Mouse (Mus musculus): ENCODE measurements around the gene Pced1a. TPM values are rescaled to one million over a fixed set of nuclear protein-coding genes. Genes with fewer than 3 reads are reported as not detected.
"Not testable (repeated sequence)": the region's sequence is repeated elsewhere in the genome, so short reads cannot be mapped to it uniquely, and the experiment has no call there.

Gene Pced1a
- polyA plus RNA-seq, 1 experiment from 2014 or later = 10.1 TPM

- H3K4me2 ChIP-seq (ENCODE audit: low read length) = no peak overlapping the region
- ATAC-seq (replicated peaks; ENCODE audit: low FRiP score, low TSS enrichment, low read depth) (no peak), DNase-seq (ENCODE audit: low spot score) (no peak)
- WGBS = 81% methylated on average over 11 of the region's 11 CpGs
- no peak overlapping the region for H3K4me3 ChIP-seq (ENCODE audit: low read depth, low read length)
- no peak overlapping the region for H3K9ac ChIP-seq (ENCODE audit: low read length)
- H3K27ac ChIP-seq (ENCODE audit: low read depth) = no peak overlapping the region
- no peaks in the 10 kb centered on the region for H3K27me3 ChIP-seq (replicated peaks; ENCODE audit: control insufficient read depth, insufficient read depth, low read length)
- H3K36me3 ChIP-seq (ENCODE audit: control insufficient read depth, insufficient read depth, low read length) = peaks cover 36% of the 10 kb centered on the region
- no peaks in the 10 kb centered on the region for H3K9me3 ChIP-seq (ENCODE audit: control insufficient read depth, low read length)
- no peaks in the 10 kb centered on the region for H3K4me1 ChIP-seq (replicated peaks; ENCODE audit: control insufficient read depth, insufficient read depth, low read length)
Observed at GRCm38 (mm10) chr2:130390993-130391625, 33.4 kb downstream of the Pced1a start.

GRCm38 (mm10) chr2:130388796-130389195, 35.7 kb downstream of the Pced1a start:
- H3K36me3 ChIP-seq (ENCODE audit: control insufficient read depth, insufficient read depth, low read length) = peaks cover 23% of the 10 kb centered on the region
- H3K4me3 ChIP-seq (ENCODE audit: low read depth, low read length) = no peak overlapping the region
- WGBS = 77% methylated on average over 2 of the region's 2 CpGs
- H3K4me1 ChIP-seq (replicated peaks; ENCODE audit: control insufficient read depth, insufficient read depth, low read length) = no peaks in the 10 kb centered on the region
- peaks cover 3% of the 10 kb centered on the region; the same call in 1 of the 2 replicates for H3K9me3 ChIP-seq (ENCODE audit: control insufficient read depth, low read length)
- no peak for DNase-seq (ENCODE audit: low spot score)
- H3K27ac ChIP-seq (ENCODE audit: low read depth) = no peak overlapping the region
- H3K4me2 ChIP-seq (ENCODE audit: low read length) = no peak overlapping the region
- no peaks in the 10 kb centered on the region for H3K27me3 ChIP-seq (replicated peaks; ENCODE audit: control insufficient read depth, insufficient read depth, low read length)
- H3K9ac ChIP-seq (ENCODE audit: low read length) = no peak overlapping the region
- no peak for ATAC-seq (replicated peaks; ENCODE audit: low FRiP score, low TSS enrichment, low read depth)

- Histone ChIP-seq H3K27ac (ENCODE audit: low read depth) (no peak overlapping the region), H3K4me3 (ENCODE audit: low read depth, low read length) (no peak overlapping the region), H3K9me3 (ENCODE audit: control insufficient read depth, low read length) (peaks cover 3% of the 10 kb centered on the region; the same call in 1 of the 2 replicates), H3K36me3 (ENCODE audit: control insufficient read depth, insufficient read depth, low read length) (peaks cover 7% of the 10 kb centered on the region), H3K27me3 (replicated peaks; ENCODE audit: control insufficient read depth, insufficient read depth, low read length) (no peaks in the 10 kb centered on the region), H3K4me1 (replicated peaks; ENCODE audit: control insufficient read depth, insufficient read depth, low read length) (no peaks in the 10 kb centered on the region), H3K9ac (ENCODE audit: low read length) (no peak overlapping the region), H3K4me2 (ENCODE audit: low read length) (no peak overlapping the region)
- WGBS = 92% methylated on average over 1 of the region's 1 CpGs
- ATAC-seq (replicated peaks; ENCODE audit: low FRiP score, low TSS enrichment, low read depth) (no peak), DNase-seq (ENCODE audit: low spot score) (no peak)
Observed at GRCm38 (mm10) chr2:130386212-130386611, 38.3 kb downstream of the Pced1a start.

- ATAC-seq (replicated peaks; ENCODE audit: low FRiP score, low TSS enrichment, low read depth) = no peak
Observed at GRCm38 (mm10) chr2:130383895-130384294, 40.6 kb downstream of the Pced1a start.

GRCm38 (mm10) chr2:130383205-130383604, 41.3 kb downstream of the Pced1a start:
- H3K9me3 ChIP-seq (ENCODE audit: control insufficient read depth, low read length) = peaks cover 3% of the 10 kb centered on the region; the same call in 1 of the 2 replicates
- H3K4me3 ChIP-seq (ENCODE audit: low read depth, low read length) = no peak overlapping the region
- no peak overlapping the region for H3K9ac ChIP-seq (ENCODE audit: low read length)
- H3K4me2 ChIP-seq (ENCODE audit: low read length) = no peak overlapping the region
- ATAC-seq (replicated peaks; ENCODE audit: low FRiP score, low TSS enrichment, low read depth) = no peak
- H3K36me3 ChIP-seq (ENCODE audit: control insufficient read depth, insufficient read depth, low read length) = no peaks in the 10 kb centered on the region
- 61% methylated on average over 3 of the region's 3 CpGs for WGBS
- no peak overlapping the region for H3K27ac ChIP-seq (ENCODE audit: low read depth)
- no peaks in the 10 kb centered on the region for H3K4me1 ChIP-seq (replicated peaks; ENCODE audit: control insufficient read depth, insufficient read depth, low read length)
- H3K27me3 ChIP-seq (replicated peaks; ENCODE audit: control insufficient read depth, insufficient read depth, low read length) = no peaks in the 10 kb centered on the region
- DNase-seq (ENCODE audit: low spot score) = no peak

More at GRCm38 (mm10) chr2:130383895-130384294, 40.6 kb downstream of the Pced1a start:
- no peak for DNase-seq (ENCODE audit: low spot score)
- Histone ChIP-seq H3K27ac (ENCODE audit: low read depth) (no peak overlapping the region), H3K36me3 (ENCODE audit: control insufficient read depth, insufficient read depth, low read length) (no peaks in the 10 kb centered on the region), H3K4me2 (ENCODE audit: low read length) (no peak overlapping the region), H3K27me3 (replicated peaks; ENCODE audit: control insufficient read depth, insufficient read depth, low read length) (no peaks in the 10 kb centered on the region), H3K4me1 (replicated peaks; ENCODE audit: control insufficient read depth, insufficient read depth, low read length) (no peaks in the 10 kb centered on the region), H3K4me3 (ENCODE audit: low read depth, low read length) (no peak overlapping the region), H3K9me3 (ENCODE audit: control insufficient read depth, low read length) (peaks cover 3% of the 10 kb centered on the region; the same call in 1 of the 2 replicates), H3K9ac (ENCODE audit: low read length) (no peak overlapping the region)
- WGBS = 74% methylated on average over 6 of the region's 6 CpGs

GRCm38 (mm10) chr2:130374951-130375350, 49.5 kb downstream of the Pced1a start:
- H3K4me2 ChIP-seq (ENCODE audit: low read length) = no peak overlapping the region
- ATAC-seq (replicated peaks; ENCODE audit: low FRiP score, low TSS enrichment, low read depth) (no peak), DNase-seq (ENCODE audit: low spot score) (no peak)
- no peak overlapping the region for H3K27ac ChIP-seq (ENCODE audit: low read depth)
- no peaks in the 10 kb centered on the region for H3K27me3 ChIP-seq (replicated peaks; ENCODE audit: control insufficient read depth, insufficient read depth, low read length)
- no peak overlapping the region for H3K9ac ChIP-seq (ENCODE audit: low read length)
- H3K36me3 ChIP-seq (ENCODE audit: control insufficient read depth, insufficient read depth, low read length) = no peaks in the 10 kb centered on the region
- WGBS = 78% methylated on average over 4 of the region's 4 CpGs
- no peak overlapping the region for H3K4me3 ChIP-seq (ENCODE audit: low read depth, low read length)
- no peaks in the 10 kb centered on the region for H3K4me1 ChIP-seq (replicated peaks; ENCODE audit: control insufficient read depth, insufficient read depth, low read length)
- H3K9me3 ChIP-seq (ENCODE audit: control insufficient read depth, low read length) = no peaks in the 10 kb centered on the region

- not testable (repeated sequence) for H3K27me3 ChIP-seq (replicated peaks; ENCODE audit: control insufficient read depth, insufficient read depth, low read length); H3K36me3 ChIP-seq (ENCODE audit: control insufficient read depth, insufficient read depth, low read length); DNase-seq (ENCODE audit: low spot score); H3K4me2 ChIP-seq (ENCODE audit: low read length); H3K9ac ChIP-seq (ENCODE audit: low read length); H3K4me3 ChIP-seq (ENCODE audit: low read depth, low read length); H3K4me1 ChIP-seq (replicated peaks; ENCODE audit: control insufficient read depth, insufficient read depth, low read length); H3K9me3 ChIP-seq (ENCODE audit: control insufficient read depth, low read length); ATAC-seq (replicated peaks; ENCODE audit: low FRiP score, low TSS enrichment, low read depth); H3K27ac ChIP-seq (ENCODE audit: low read depth)
- 14% methylated on average over 1 of the region's 1 CpGs for WGBS
Observed at GRCm38 (mm10) chr2:130373026-130373425, 51.5 kb downstream of the Pced1a start.

- Histone ChIP-seq H3K36me3 (ENCODE audit: control insufficient read depth, insufficient read depth, low read length) (no peaks in the 10 kb centered on the region), H3K27me3 (replicated peaks; ENCODE audit: control insufficient read depth, insufficient read depth, low read length) (peaks cover 13% of the 10 kb centered on the region), H3K4me3 (ENCODE audit: low read depth, low read length) (no peak overlapping the region), H3K4me1 (replicated peaks; ENCODE audit: control insufficient read depth, insufficient read depth, low read length) (no peaks in the 10 kb centered on the region), H3K4me2 (ENCODE audit: low read length) (no peak overlapping the region), H3K27ac (ENCODE audit: low read depth) (no peak overlapping the region), H3K9me3 (ENCODE audit: control insufficient read depth, low read length) (no peaks in the 10 kb centered on the region), H3K9ac (ENCODE audit: low read length) (no peak overlapping the region)
- ATAC-seq (replicated peaks; ENCODE audit: low FRiP score, low TSS enrichment, low read depth) = no peak
- DNase-seq (ENCODE audit: low spot score) = no peak
- WGBS = 63% methylated on average over 4 of the region's 4 CpGs
Observed at GRCm38 (mm10) chr2:130367386-130367785, 57.1 kb downstream of the Pced1a start.
